Mouse (Mus musculus): ENCODE measurements at regions not wholly inside any gene's neighbourhood (a gene's known extent, or its start where the extent isn't known, plus 50 kb on each side); places are given as distances from the start of the nearest gene placed in this dataset.
"Not testable (repeated sequence)": the region's sequence is repeated elsewhere in the genome, so short reads cannot be mapped to it uniquely, and the experiment has no call there.

- not testable (repeated sequence) for DNase-seq
Measured at GRCm38 (mm10) chr17:13432256-13432655, 77.9 kb downstream of the Tcp10c start.

GRCm38 (mm10) chr17:13434146-13434545 is 79.8 kb downstream of the Tcp10c start:
- DNase-seq: not testable (repeated sequence)

- DNase-seq: not testable (repeated sequence)
Measured at GRCm38 (mm10) chr17:13438790-13439189, 84.4 kb downstream of the Tcp10c start.

GRCm38 (mm10) chr17:13440708-13441530 is 86.5 kb downstream of the Tcp10c start:
- DNase-seq: not testable (repeated sequence)

- not testable (repeated sequence) for DNase-seq
Measured at GRCm38 (mm10) chr17:13442229-13442628, 87.9 kb downstream of the Tcp10c start.

GRCm38 (mm10) chr17:13456869-13457600 is 102.7 kb downstream of the Tcp10c start:
- DNase-seq: not testable (repeated sequence)

- DNase-seq: not testable (repeated sequence)
Measured at GRCm38 (mm10) chr17:13457942-13458341, 103.6 kb downstream of the Tcp10c start.

GRCm38 (mm10) chr17:13458814-13459213 is 104.4 kb downstream of the Tcp10c start:
- DNase-seq: not testable (repeated sequence)

- DNase-seq: not testable (repeated sequence)
Measured at GRCm38 (mm10) chr17:13462663-13463062, 108.3 kb downstream of the Tcp10c start.

GRCm38 (mm10) chr17:13465822-13466221 is 111.5 kb downstream of the Tcp10c start:
- DNase-seq: not testable (repeated sequence)

- DNase-seq: not testable (repeated sequence)
Measured at GRCm38 (mm10) chr17:13469867-13470380, 115.6 kb downstream of the Tcp10c start.

GRCm38 (mm10) chr17:13472460-13473062 is 118.2 kb downstream of the Tcp10c start:
- peak; percentile 70 for DNase-seq

GRCm38 (mm10) chr17:13474310-13475094 is 120.1 kb downstream of the Tcp10c start:
- DNase-seq: peak; percentile 34

GRCm38 (mm10) chr17:13478866-13479571 is 124.6 kb downstream of the Tcp10c start:
- no peak for DNase-seq

GRCm38 (mm10) chr17:13479572-13480063 is 125.2 kb downstream of the Tcp10c start:
- no peak for DNase-seq

GRCm38 (mm10) chr17:13481445-13482085 is 127.2 kb downstream of the Tcp10c start:
- DNase-seq: no peak

GRCm38 (mm10) chr17:13482136-13482535 is 127.8 kb downstream of the Tcp10c start:
- DNase-seq: no peak

GRCm38 (mm10) chr17:13487291-13488215 is 133.2 kb downstream of the Tcp10c start:
- DNase-seq: no peak

GRCm38 (mm10) chr17:13488608-13489324 is 134.4 kb downstream of the Tcp10c start:
- no peak for DNase-seq

Data from right cerebral cortex, postnatal 25 days (tissue).